Mouse (Mus musculus) embryonic fibroblast, embryonic 13.5 days (primary cell): ENCODE measurements around the gene Spg7. TPM values are rescaled to one million over a fixed set of nuclear protein-coding genes. Genes with fewer than 3 reads are reported as not detected.
A peak's percentile ranks its signal among the peaks of the same experiment; 100 is the strongest.
"Not testable (repeated sequence)": the region's sequence is repeated elsewhere in the genome, so short reads cannot be mapped to it uniquely, and the experiment has no call there.

ENCODE experiments used
- H3K27ac ChIP-seq: 2 replicates; pipeline ENCODE4 v1.5.1; 2012; ENCODE audit warnings: low read length, control low read depth, inconsistent platforms; ENCODE audit not compliant: insufficient read depth
- H3K4me1 ChIP-seq: 2 replicates; pipeline ENCODE4 v1.6.1; 2011; ENCODE audit warnings: low read length; ENCODE audit not compliant: control insufficient read depth, insufficient read depth
- H3K4me3 ChIP-seq: 2 replicates; pipeline ENCODE4 v1.5.1; 2011; ENCODE audit warnings: mild to moderate bottlenecking, control low read depth, low read length; ENCODE audit not compliant: insufficient read depth
- CTCF ChIP-seq: IDR thresholded peaks from 2 replicates; pipeline ENCODE4 v1.5.1; 2011; ENCODE audit warnings: mild to moderate bottlenecking, control low read depth, low read length, moderate library complexity, borderline replicate concordance; ENCODE audit not compliant: insufficient read depth
- POLR2A ChIP-seq: IDR thresholded peaks from 2 replicates; pipeline ENCODE4 v1.6.1; 2011; ENCODE audit warnings: low read depth, mild to moderate bottlenecking, control low read depth, low read length, moderate library complexity
- polyA plus RNA-seq: library from polyadenylated mRNA; stranded (reverse); fragments of >200 nt; gene quantifications from 2 replicates; pipeline ENCODE4 v1.2.4, GENCODE M21; 2011; ENCODE audit warnings: low read depth; ENCODE audit not compliant: missing spikeins, insufficient read length

Spg7 gene
- polyA plus RNA-seq, 1 experiment, result 52.4 TPM

DNA sequence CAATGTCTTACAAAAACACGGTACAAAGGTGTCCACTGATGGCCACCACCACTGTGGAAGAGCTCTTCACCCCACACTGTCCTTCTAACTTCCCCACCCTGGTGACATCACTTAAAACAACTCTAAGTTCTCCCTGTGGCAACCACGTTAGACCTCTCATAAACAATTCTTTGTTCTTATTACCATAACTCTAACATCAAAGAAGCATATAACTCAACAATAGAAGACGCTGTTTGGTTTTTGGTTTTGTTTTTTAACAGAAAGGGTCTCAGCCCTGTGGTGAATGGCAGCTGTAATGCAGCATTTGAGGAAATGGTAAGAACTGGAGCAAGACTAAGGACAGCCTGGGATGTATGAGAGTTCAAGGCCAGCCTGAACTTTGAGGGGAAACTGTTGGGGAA lies 36.8 kb upstream of the Spg7 start:
- H3K4me1 ChIP-seq, result peaks cover 28% of the 10 kb centered on the region
- no peak overlapping the region for H3K4me3 ChIP-seq
- 0 out of 2 replicates have a peak overlapping the region, but pooled peaks have one; percentile 2 for H3K27ac ChIP-seq
- TF ChIP-seq CTCF (no peak), POLR2A (no peak)

DNA sequence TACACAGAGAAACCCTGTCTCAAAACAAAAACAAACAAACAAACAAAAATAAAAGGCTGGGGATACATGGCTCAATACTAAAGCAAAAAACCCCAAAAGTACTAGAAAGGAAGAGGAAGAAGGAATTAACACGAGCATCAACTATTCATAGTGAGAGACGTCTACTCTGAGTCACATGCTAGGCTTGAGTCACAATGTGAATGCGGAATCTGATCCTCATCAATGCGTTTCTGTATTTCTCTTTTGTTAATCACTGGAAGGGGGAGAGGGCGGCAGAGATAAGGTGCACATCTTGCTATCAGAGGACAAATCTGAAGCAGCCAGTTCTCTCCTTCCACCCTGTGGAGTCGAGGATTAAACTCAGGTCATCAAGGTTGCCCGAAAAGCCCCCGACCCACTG lies 35.0 kb upstream of the Spg7 start:
- peaks cover 18% of the 10 kb centered on the region for H3K4me1 ChIP-seq
- H3K4me3 ChIP-seq, result no peak overlapping the region
- peak overlapping the region; percentile 38 for H3K27ac ChIP-seq
- TF ChIP-seq POLR2A, result no peak
- no peak for TF ChIP-seq CTCF

DNA sequence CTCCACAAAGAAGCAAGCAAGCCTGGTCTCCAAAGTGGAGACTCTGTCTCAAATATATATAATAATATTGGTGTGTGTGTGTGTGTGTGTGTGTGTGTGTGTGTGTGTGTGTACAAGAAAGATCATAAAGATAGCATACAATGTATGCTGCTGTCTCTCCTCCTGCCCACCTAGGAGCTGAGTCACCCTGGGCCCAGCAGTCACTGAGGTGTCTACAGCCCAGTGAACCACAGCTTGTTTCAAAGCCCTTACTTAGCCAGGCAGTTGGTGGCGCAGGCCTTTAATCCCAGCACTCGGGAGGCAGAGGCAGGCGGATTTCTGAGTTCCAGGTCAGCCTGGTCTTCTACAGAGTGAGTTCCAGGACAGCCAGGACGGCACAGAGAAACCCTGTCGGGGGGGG lies 32.7 kb upstream of the Spg7 start:
- H3K4me3 ChIP-seq, H3K27ac ChIP-seq: not testable (repeated sequence)
- peaks cover 19% of the 10 kb centered on the region for H3K4me1 ChIP-seq

DNA sequence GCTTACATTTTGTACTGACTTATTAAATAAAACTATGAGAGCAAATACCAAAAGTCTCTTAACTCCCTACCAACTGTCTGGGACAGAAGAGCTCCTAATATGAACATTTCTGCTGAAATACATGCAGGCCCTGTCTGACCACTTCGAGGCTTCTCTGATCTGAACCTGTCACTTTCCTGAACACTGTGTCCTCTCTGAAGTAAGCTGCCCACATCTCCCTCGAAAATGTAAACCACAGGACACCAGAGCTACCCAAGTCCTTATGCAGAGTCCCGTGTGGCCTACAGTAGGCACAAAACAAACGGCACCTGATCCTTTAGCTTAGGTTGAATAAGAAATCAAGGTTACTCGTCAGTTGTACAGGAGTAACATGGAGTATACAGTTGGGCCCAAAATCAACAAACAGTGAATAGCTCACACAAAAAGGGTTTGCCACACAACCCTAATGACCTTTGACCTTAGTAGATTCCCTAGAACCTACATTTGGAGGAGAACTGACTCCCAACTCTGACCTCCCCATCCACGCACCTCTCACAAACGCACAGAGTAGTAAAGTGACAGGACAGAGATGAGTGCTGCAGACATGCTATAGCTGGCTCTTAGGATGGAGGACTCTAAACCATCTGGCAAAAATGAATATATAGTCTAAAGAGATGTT lies 31.3 kb upstream of the Spg7 start:
- TF ChIP-seq POLR2A, result no peak
- no peak for TF ChIP-seq CTCF
- peaks cover 16% of the 10 kb centered on the region for H3K4me1 ChIP-seq
- H3K27ac ChIP-seq, result no peak overlapping the region
- H3K4me3 ChIP-seq, result no peak overlapping the region

DNA sequence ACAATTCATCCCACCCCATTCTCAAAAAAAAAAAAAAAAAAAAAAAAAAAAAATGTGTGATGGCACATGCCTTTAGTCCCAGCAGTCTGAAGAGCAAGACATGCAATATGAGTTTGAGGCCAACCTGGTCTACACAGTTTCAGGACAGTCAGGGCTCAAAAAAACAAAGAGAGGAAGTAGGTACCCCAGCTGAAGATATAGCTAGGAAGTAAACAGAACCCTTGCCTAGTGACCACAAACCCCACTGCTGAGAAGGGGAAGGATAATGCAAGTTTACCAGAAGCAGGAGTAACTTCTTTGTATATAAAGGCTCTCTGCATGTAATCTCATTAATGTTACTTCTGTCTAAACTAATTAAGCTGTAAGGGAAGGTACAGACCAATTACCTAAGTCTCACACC lies 30.0 kb upstream of the Spg7 start:
- no peak overlapping the region for H3K4me3 ChIP-seq
- H3K4me1 ChIP-seq, result peaks cover 20% of the 10 kb centered on the region
- H3K27ac ChIP-seq, result no peak overlapping the region
- no peak for TF ChIP-seq CTCF
- no peak for TF ChIP-seq POLR2A

DNA sequence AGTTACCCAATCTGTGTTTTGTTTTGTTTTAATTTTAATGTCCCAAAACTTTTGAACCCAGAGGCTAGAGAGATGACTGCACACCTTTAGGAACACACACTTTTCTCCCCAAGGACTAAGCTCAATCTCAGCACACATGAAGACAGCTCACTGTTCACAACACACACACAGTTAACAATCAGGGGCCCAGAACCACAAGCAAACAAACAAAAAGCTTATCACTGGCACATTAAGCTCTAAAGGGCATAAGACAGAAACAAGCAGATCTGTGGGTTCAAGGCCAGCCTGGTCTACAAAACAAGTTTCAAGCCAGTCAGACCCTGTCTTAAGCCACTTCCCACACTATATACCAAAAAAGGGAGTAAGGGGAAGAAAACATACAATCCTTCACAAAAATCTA lies 29.3 kb upstream of the Spg7 start:
- Histone ChIP-seq H3K4me1 (peaks cover 14% of the 10 kb centered on the region), H3K27ac (no peak overlapping the region), H3K4me3 (no peak overlapping the region)
- TF ChIP-seq POLR2A (no peak), CTCF (no peak)

DNA sequence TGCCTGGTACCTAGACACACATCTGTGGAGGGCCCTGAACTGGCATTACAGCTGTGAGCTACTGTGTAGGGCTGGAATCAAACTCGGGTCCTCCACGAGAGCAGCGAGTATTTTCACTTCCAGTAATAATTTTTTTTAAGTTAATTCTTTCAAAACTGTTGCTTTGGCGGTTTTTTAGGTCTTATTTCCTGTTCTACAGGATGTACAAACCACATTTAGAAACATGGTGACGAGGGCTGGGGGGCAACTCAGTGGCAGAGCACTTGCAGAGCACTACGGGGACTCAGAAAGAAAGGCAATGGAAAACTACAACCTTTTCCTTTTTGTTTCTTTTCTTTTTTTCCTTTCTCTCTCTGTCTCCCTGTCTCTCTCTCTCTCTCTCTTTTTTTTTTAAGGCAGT lies 28.6 kb upstream of the Spg7 start:
- Histone ChIP-seq H3K4me3 (no peak overlapping the region), H3K27ac (no peak overlapping the region), H3K4me1 (peaks cover 10% of the 10 kb centered on the region)
- TF ChIP-seq POLR2A, result no peak
- no peak for TF ChIP-seq CTCF

DNA sequence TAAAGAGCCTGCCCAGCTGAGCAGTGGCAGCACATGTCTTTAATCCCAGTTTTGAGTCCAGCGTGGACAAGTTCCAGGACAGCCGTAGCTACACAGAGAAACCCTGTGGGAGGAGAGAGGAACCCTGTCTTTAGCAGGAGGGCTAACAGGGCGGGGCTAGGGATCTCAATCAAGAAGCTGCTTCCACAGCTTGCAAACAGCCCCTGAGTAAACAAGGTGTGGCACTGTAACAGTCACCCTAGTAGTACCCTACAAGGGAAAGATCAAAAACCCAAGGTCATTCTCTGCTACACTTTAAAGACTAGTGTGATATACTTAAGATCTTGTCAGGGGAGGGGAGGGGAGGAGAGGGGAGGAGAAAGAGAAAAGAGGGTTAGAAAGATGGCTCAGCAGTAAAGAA lies 25.8 kb upstream of the Spg7 start:
- peaks cover 12% of the 10 kb centered on the region for H3K4me1 ChIP-seq
- no peak overlapping the region for H3K27ac ChIP-seq
- no peak overlapping the region for H3K4me3 ChIP-seq
- TF ChIP-seq CTCF (no peak), POLR2A (no peak)

DNA sequence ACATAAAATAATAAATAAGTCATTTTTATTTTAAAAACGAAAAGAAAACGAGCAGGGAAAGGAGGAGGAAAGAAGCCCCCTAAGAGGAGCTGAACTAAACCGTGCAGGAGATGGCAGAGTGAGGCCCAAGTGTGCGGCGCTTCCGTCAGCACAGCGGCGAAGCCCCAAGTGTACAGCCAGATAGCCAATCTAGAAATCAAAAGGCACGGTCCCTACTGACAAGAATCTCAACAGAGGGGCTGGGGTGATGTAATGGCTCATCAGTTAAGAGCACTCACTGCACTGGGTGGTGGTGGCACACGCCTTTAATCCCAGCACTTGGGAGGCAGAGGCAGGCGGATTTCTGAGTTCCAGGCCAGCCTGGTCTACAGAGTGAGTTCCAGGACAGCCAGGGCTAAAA lies 25.3 kb upstream of the Spg7 start:
- Histone ChIP-seq H3K4me1 (peaks cover 12% of the 10 kb centered on the region), H3K27ac (no peak overlapping the region), H3K4me3 (no peak overlapping the region)
- TF ChIP-seq POLR2A (no peak), CTCF (no peak)

DNA sequence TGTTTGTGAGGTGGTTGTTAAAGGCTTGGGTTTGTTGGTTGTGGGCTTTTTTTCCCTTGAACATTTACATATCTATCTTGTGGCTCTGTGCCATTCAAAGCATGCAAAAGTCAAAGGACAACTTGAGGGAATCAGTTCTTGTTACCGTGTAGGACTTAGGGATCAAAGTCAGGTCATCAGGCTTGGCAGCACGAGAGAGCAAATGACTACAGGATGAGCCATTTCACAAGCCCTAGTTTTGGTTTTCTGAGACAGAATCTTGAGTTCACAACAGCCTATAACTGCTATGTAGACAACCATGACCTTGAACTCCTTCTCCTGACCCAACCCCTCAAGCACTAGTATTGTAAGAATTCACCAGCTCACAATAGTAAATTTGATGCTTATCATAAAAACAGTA lies 24.4 kb upstream of the Spg7 start:
- TF ChIP-seq POLR2A (no peak), CTCF (no peak)

More for the DNA sequence above, 24.4 kb upstream of the Spg7 start:
- no peak overlapping the region for H3K27ac ChIP-seq
- H3K4me1 ChIP-seq, result peaks cover 11% of the 10 kb centered on the region
- H3K4me3 ChIP-seq, result no peak overlapping the region
